Mouse (Mus musculus): ENCODE data around the gene Gm6525. TPM values are rescaled to one million over a fixed set of nuclear protein-coding genes. Genes with fewer than 3 reads are reported as not detected.

The Gm6525 gene
- total RNA-seq, 2 experiments from 2014 or later = not detected

- DNase-seq (ENCODE audit: low spot score in 2 of 2) = no peak
These were observed 4.4 kb upstream of the Gm6525 start for GRCm38 (mm10) chr3:84169393-84170005.

GRCm38 (mm10) chr3:84172406-84172805 is 1.5 kb upstream of the Gm6525 start:
- DNase-seq (ENCODE audit: low spot score in 2 of 2) = no peak

GRCm38 (mm10) chr3:84175337-84176315 is 1.7 kb downstream of the Gm6525 start:
- peak; percentile 78 to 82 for DNase-seq (ENCODE audit: low spot score in 2 of 2)

GRCm38 (mm10) chr3:84177834-84178233 is 3.9 kb downstream of the Gm6525 start:
- no peak for DNase-seq (ENCODE audit: low spot score in 2 of 2)

GRCm38 (mm10) chr3:84180304-84180703 is 6.4 kb downstream of the Gm6525 start:
- no peak for DNase-seq (ENCODE audit: low spot score in 2 of 2)

- DNase-seq (ENCODE audit: low spot score in 2 of 2) = no peak
These were observed 7.2 kb downstream of the Gm6525 start for GRCm38 (mm10) chr3:84181102-84181501.

- DNase-seq (ENCODE audit: low spot score in 2 of 2) = no peak
These were observed 7.8 kb downstream of the Gm6525 start for GRCm38 (mm10) chr3:84181717-84182116.

- DNase-seq (ENCODE audit: low spot score in 2 of 2) = no peak
These were observed 15.8 kb downstream of the Gm6525 start for GRCm38 (mm10) chr3:84189629-84190173.

- DNase-seq (ENCODE audit: low spot score in 2 of 2) = no peak
These were observed 16.7 kb downstream of the Gm6525 start for GRCm38 (mm10) chr3:84190513-84191061.

GRCm38 (mm10) chr3:84191141-84191881 is 17.4 kb downstream of the Gm6525 start:
- DNase-seq (ENCODE audit: low spot score in 2 of 2) = no peak

- DNase-seq (ENCODE audit: low spot score in 2 of 2) = no peak
These were observed 20.0 kb downstream of the Gm6525 start for GRCm38 (mm10) chr3:84193881-84194280.

- no peak for DNase-seq (ENCODE audit: low spot score in 2 of 2)
These were observed 24.3 kb downstream of the Gm6525 start for GRCm38 (mm10) chr3:84198229-84198628.

- DNase-seq (ENCODE audit: low spot score in 2 of 2) = no peak
These were observed 25.6 kb downstream of the Gm6525 start for GRCm38 (mm10) chr3:84199516-84199915.

- peak; percentile 47 to 65 for DNase-seq (ENCODE audit: low spot score in 2 of 2)
These were observed 26.9 kb downstream of the Gm6525 start for GRCm38 (mm10) chr3:84200559-84201420.

GRCm38 (mm10) chr3:84204640-84205039 is 30.7 kb downstream of the Gm6525 start:
- no peak for DNase-seq (ENCODE audit: low spot score in 2 of 2)

GRCm38 (mm10) chr3:84205650-84206049 is 31.7 kb downstream of the Gm6525 start:
- no peak for DNase-seq (ENCODE audit: low spot score in 2 of 2)

- DNase-seq (ENCODE audit: low spot score in 2 of 2) = no peak
These were observed 32.2 kb downstream of the Gm6525 start for GRCm38 (mm10) chr3:84206106-84206505.

- no peak for DNase-seq (ENCODE audit: low spot score in 2 of 2)
These were observed 33.5 kb downstream of the Gm6525 start for GRCm38 (mm10) chr3:84207366-84207765.

GRCm38 (mm10) chr3:84208475-84208874 is 34.6 kb downstream of the Gm6525 start:
- no peak for DNase-seq (ENCODE audit: low spot score in 2 of 2)

- DNase-seq (ENCODE audit: low spot score in 2 of 2) = no peak
These were observed 35.1 kb downstream of the Gm6525 start for GRCm38 (mm10) chr3:84208917-84209513.

Data from layer of hippocampus, postnatal 10 days (tissue).